Mouse (Mus musculus): Measurements from ENCODE around the gene Itga5. TPM values are rescaled to one million over a fixed set of nuclear protein-coding genes. Genes with fewer than 3 reads are reported as not detected.
A peak's percentile ranks its signal among the peaks of the same experiment; 100 is the strongest.

Gene Itga5
- total and polyA plus RNA-seq, 3 experiments = 36.4 to 38.6 (median 36.7) TPM

DNA sequence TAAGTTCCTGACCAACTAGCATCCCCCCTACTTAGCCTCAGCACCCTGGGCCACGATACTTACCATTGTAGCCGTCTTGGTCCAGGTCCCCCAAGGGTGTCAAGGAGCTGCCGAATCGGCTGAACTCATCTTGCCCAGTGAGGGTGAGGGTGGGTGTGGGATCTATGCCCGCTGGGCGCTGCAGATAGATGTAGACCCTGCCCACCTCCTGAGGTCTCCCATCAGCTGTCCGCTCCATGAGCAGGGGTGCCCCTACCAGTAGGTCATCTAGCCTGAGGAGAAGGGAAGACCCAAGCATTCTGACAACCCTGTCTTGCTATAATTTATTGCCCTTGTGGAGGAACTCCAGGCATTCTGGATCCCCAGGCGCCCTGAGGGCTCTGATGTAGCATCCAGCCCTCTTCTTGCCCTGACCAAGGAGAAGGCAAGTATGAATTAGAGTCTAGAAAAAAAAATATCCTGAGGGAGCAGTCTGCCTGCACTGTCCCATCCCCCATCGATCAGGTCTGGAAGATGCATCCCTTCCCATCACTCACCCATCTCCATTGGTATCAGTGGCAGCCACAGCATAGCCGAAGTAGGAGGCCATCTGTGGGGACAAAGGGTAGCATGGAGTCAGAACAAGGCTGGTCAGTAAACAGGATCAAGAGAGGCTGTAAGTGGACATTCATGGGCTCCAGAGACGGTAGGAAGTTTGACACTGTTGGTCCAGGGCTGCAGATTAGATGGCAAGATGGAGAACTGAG is 12.9 kb downstream of the Itga5 start:
- Histone ChIP-seq H3K79me2 (replicated peaks; ENCODE audit: control insufficient read depth, insufficient read depth, low read length) (no peaks in the 10 kb centered on the region; the same call in 1 of the 2 replicates), H3K9ac (ENCODE audit: low read depth, low read length) (no peak overlapping the region), H3K4me3 (no peak overlapping the region), H3K27ac (peak overlapping the region; percentile 5; the same call in 1 of the 2 replicates), H3K36me3 (ENCODE audit: control insufficient read depth, insufficient read depth, low read length) (peaks cover 13% of the 10 kb centered on the region), H3K27me3 (ENCODE audit: control insufficient read depth, insufficient read depth, low read length) (no peaks in the 10 kb centered on the region), H3K4me1 (ENCODE audit: control insufficient read depth, insufficient read depth, low read length) (peaks cover 15% of the 10 kb centered on the region)
- DNase-seq = no peak
- WGBS = 87% methylated on average over 11 of the region's 11 CpGs
- intact Hi-C loops (cut with DNase I) = no loop called here
- TF ChIP-seq CTCF (IDR thresholded peaks at IDR 0.05) (no peak), EP300 (IDR thresholded peaks at IDR 0.05; ENCODE audit: insufficient read depth, low read depth, low read length) (no peak), POLR2A (IDR thresholded peaks at IDR 0.05; ENCODE audit: insufficient read depth, low read depth, low read length) (no peak)

DNA sequence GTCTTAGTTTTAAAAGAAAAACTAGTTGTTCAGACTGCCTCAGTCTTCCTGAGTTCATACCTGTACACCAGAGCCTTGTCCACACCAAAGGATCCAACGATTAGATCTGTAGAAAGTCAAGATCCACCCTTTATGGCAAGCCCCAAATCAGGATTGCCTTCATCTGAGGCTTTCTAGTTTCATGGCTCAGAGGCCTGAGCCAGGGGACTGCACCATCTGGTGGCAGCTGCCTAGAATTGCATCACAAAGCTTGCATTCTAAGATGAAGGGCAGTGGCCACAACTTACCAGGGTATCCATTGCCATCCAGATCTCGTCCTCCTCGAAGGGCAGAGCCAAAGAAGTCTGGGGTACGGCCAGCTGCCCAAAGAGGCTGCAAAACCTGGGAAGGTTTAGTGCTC is 13.7 kb downstream of the Itga5 start:
- Histone ChIP-seq H3K79me2 (replicated peaks; ENCODE audit: control insufficient read depth, insufficient read depth, low read length) (no peaks in the 10 kb centered on the region; the same call in 1 of the 2 replicates), H3K4me3 (no peak overlapping the region), H3K36me3 (ENCODE audit: control insufficient read depth, insufficient read depth, low read length) (peaks cover 7% of the 10 kb centered on the region), H3K9ac (ENCODE audit: low read depth, low read length) (no peak overlapping the region), H3K27ac (peak overlapping the region; percentile 5; the same call in 1 of the 2 replicates), H3K27me3 (ENCODE audit: control insufficient read depth, insufficient read depth, low read length) (no peaks in the 10 kb centered on the region), H3K4me1 (ENCODE audit: control insufficient read depth, insufficient read depth, low read length) (peaks cover 10% of the 10 kb centered on the region)
- WGBS = 28% methylated on average over 4 of the region's 4 CpGs
- TF ChIP-seq EP300 (IDR thresholded peaks at IDR 0.05; ENCODE audit: insufficient read depth, low read depth, low read length) = peak; percentile 84; the same call in 1 of the 2 replicates
- peak; percentile 97 for TF ChIP-seq CTCF (IDR thresholded peaks at IDR 0.05)
- no peak for TF ChIP-seq POLR2A (IDR thresholded peaks at IDR 0.05; ENCODE audit: insufficient read depth, low read depth, low read length)
- DNase-seq = peak; percentile 60 to 73
- intact Hi-C loops (cut with DNase I) = no loop called here

DNA sequence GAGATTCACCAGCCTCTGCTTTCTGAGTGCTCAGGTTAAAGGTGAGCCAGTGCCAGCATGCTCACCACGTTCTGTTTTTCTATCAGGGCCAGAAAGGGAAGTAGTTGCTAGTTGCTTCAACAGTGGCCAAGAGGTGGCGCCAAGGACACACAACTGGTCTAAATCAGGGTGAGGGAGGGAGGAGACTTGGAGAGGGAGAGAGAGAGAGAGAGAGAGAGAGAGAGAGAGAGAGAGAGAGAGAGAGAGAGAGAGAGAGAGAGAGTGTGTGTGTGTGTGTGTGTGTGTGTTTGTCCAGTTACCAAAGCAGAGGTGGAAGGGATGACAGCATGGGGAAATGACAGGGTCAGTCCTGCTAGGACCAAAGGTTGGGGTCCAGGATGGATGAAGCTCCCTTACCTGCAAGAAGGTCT is 19.3 kb downstream of the Itga5 start:
- intact Hi-C loops (cut with DNase I) = loop anchor here (1.0 kb wide), 1 partner anchor 41 kb away; no protein-coding TSS in a partner anchor
- H3K36me3 ChIP-seq (ENCODE audit: control insufficient read depth, insufficient read depth, low read length) = peaks cover 8% of the 10 kb centered on the region
- H3K4me3 ChIP-seq = no peak overlapping the region
- no peak overlapping the region for H3K27ac ChIP-seq
- WGBS = 0% methylated on average over 2 of the region's 2 CpGs
- peaks cover 1% of the 10 kb centered on the region; the same call in 1 of the 2 replicates for H3K4me1 ChIP-seq (ENCODE audit: control insufficient read depth, insufficient read depth, low read length)
- DNase-seq = peak; percentile 70 to 72
- no peak for TF ChIP-seq POLR2A (IDR thresholded peaks at IDR 0.05; ENCODE audit: insufficient read depth, low read depth, low read length)
- TF ChIP-seq EP300 (IDR thresholded peaks at IDR 0.05; ENCODE audit: insufficient read depth, low read depth, low read length) = peak; percentile 75; the same call in 1 of the 2 replicates
- TF ChIP-seq CTCF (IDR thresholded peaks at IDR 0.05) = peak; percentile 65
- H3K9ac ChIP-seq (ENCODE audit: low read depth, low read length) = no peak overlapping the region
- H3K79me2 ChIP-seq (replicated peaks; ENCODE audit: control insufficient read depth, insufficient read depth, low read length) = no peaks in the 10 kb centered on the region
- no peaks in the 10 kb centered on the region for H3K27me3 ChIP-seq (ENCODE audit: control insufficient read depth, insufficient read depth, low read length)

DNA sequence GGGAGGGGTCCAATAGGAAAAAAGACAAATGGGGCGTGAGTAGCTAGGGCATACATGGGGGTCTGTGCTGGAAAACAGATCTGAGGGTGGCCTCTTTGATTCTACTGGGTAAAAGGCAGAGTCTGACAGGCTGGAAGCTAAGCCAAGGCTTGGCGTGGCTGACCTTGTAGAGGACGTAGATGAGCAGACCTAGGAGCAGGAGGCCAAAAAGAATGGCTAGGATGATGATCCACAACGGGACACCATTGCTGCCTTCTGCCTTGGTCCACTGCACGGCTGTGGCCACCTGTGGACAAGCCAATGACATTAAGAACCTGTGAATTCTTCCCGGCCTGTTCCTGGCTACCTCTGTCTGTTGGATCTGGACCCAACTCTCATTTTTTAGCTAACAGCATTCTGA is 20.8 kb downstream of the Itga5 start:
- 75% methylated on average over 6 of the region's 6 CpGs for WGBS
- Histone ChIP-seq H3K79me2 (replicated peaks; ENCODE audit: control insufficient read depth, insufficient read depth, low read length) (no peaks in the 10 kb centered on the region), H3K27ac (no peak overlapping the region), H3K4me3 (no peak overlapping the region), H3K36me3 (ENCODE audit: control insufficient read depth, insufficient read depth, low read length) (peaks cover 8% of the 10 kb centered on the region), H3K4me1 (ENCODE audit: control insufficient read depth, insufficient read depth, low read length) (peaks cover 1% of the 10 kb centered on the region; the same call in 1 of the 2 replicates), H3K27me3 (ENCODE audit: control insufficient read depth, insufficient read depth, low read length) (no peaks in the 10 kb centered on the region; the same call in 1 of the 2 replicates), H3K9ac (ENCODE audit: low read depth, low read length) (no peak overlapping the region)
- TF ChIP-seq POLR2A (IDR thresholded peaks at IDR 0.05; ENCODE audit: insufficient read depth, low read depth, low read length) = no peak
- no peak for TF ChIP-seq CTCF (IDR thresholded peaks at IDR 0.05)
- TF ChIP-seq EP300 (IDR thresholded peaks at IDR 0.05; ENCODE audit: insufficient read depth, low read depth, low read length) = no peak
- DNase-seq = no peak
- intact Hi-C loops (cut with DNase I) = no loop called here

DNA sequence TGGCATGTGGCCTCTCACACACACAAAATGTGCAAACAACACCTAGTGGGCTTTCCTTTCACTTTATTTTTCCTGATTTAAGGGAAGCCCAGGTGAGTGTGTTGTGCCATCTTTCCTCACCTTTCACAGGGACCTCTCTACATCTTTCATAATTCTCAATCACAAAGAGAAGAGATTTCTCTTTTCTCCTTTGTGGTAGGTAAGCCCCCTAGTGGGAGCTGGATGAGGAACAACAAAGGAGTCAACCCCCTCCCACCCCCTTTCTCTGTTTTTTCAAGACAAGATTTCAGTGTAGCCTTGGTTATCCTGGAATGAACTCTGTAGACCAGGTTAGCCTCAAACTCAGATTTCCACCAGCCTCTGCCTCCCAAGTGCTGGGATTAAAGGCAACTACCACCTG is 23.0 kb downstream of the Itga5 start:
- peaks cover 8% of the 10 kb centered on the region for H3K36me3 ChIP-seq (ENCODE audit: control insufficient read depth, insufficient read depth, low read length)
- no peaks in the 10 kb centered on the region for H3K79me2 ChIP-seq (replicated peaks; ENCODE audit: control insufficient read depth, insufficient read depth, low read length)
- intact Hi-C loops (cut with DNase I) = no loop called here

DNA sequence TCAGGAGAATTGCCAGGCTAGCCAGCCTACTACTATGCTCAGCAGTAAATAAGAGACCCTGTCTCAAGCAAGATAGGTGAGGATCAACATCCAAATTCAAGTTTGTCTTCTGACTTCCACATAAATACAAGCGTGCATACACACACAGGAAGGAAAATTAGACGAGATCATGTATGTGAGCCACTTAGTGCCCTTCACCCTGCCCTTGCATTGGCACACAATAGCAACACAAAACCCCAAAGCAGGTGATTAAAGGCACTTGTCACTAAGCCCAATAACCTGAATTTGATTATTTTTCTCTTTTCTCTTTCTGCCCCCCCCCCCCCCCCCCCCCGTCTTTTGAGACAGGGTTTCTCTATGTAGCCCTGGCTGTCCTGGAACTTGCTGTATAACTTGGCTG is 23.6 kb downstream of the Itga5 start:
- H3K4me1 ChIP-seq (ENCODE audit: control insufficient read depth, insufficient read depth, low read length) = peaks cover 1% of the 10 kb centered on the region; the same call in 1 of the 2 replicates
- no peak for TF ChIP-seq CTCF (IDR thresholded peaks at IDR 0.05)
- no peak for TF ChIP-seq POLR2A (IDR thresholded peaks at IDR 0.05; ENCODE audit: insufficient read depth, low read depth, low read length)
- no peak overlapping the region for H3K4me3 ChIP-seq
- no peaks in the 10 kb centered on the region; the same call in 1 of the 2 replicates for H3K27me3 ChIP-seq (ENCODE audit: control insufficient read depth, insufficient read depth, low read length)
- no peak overlapping the region for H3K9ac ChIP-seq (ENCODE audit: low read depth, low read length)
- no peak for DNase-seq
- intact Hi-C loops (cut with DNase I) = no loop called here
- H3K36me3 ChIP-seq (ENCODE audit: control insufficient read depth, insufficient read depth, low read length) = peaks cover 8% of the 10 kb centered on the region
- no peaks in the 10 kb centered on the region for H3K79me2 ChIP-seq (replicated peaks; ENCODE audit: control insufficient read depth, insufficient read depth, low read length)
- 63% methylated on average over 3 of the region's 3 CpGs for WGBS
- H3K27ac ChIP-seq = no peak overlapping the region

More for the DNA sequence above, 23.0 kb downstream of the Itga5 start:
- Histone ChIP-seq H3K27me3 (ENCODE audit: control insufficient read depth, insufficient read depth, low read length) (no peaks in the 10 kb centered on the region; the same call in 1 of the 2 replicates), H3K4me3 (no peak overlapping the region), H3K4me1 (ENCODE audit: control insufficient read depth, insufficient read depth, low read length) (peaks cover 1% of the 10 kb centered on the region; the same call in 1 of the 2 replicates), H3K9ac (ENCODE audit: low read depth, low read length) (no peak overlapping the region), H3K27ac (no peak overlapping the region)
- DNase-seq = no peak
- no peak for TF ChIP-seq EP300 (IDR thresholded peaks at IDR 0.05; ENCODE audit: insufficient read depth, low read depth, low read length)
- peak; percentile 19; the same call in 1 of the 2 replicates for TF ChIP-seq CTCF (IDR thresholded peaks at IDR 0.05)

Data from heart, adult 2 months (tissue).